Mouse (Mus musculus): ENCODE data around the gene Cox15. TPM values are rescaled to one million over a fixed set of nuclear protein-coding genes. Genes with fewer than 3 reads are reported as not detected.
A peak's percentile ranks its signal among the peaks of the same experiment; 100 is the strongest.

The Cox15 gene
- polyA plus RNA-seq, 1 experiment from 2014 or later, result 11.4 TPM

DNA sequence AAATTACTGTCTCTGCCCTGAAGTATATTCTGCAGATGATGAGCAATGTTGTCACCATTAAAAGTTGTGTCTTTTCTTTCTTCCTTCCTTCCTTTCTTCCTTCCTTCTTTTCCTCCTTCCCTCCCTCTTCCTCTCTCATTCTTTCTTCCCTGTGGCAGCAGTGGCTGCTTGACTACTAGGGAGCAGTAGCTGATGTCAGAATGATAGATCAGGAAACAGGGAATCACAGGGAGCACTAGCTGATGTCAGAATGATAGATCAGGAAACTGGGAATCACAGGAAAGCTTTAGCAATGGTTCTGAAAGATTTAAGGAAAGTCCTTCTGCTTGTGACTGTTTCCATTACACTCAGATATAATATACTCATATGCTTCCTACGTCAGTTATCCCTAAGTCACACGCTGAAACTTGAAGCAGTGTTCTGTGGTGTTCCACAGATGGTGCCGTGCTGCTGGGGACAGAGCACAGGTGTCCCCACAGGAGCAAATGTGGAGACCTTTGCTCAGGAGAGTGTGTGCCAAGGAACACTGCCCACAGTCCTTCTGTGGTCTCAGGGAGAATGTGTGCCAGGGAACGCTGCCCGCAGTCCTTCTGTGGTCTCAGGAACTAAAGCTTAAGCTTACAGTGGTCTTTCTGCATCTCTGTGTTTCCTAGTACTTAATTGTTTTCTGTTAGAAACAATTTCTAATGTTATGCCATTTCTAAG lies 55.0 kb downstream of the Cox15 start:
- 90% methylated on average over 5 of the region's 5 CpGs for WGBS
- no peak overlapping the region for H3K27ac ChIP-seq
- 0 out of 2 replicates have a peak, but pooled peaks cover 3% of the 10 kb centered on the region for H3K9me3 ChIP-seq
- no peak overlapping the region for H3K9ac ChIP-seq
- no peak overlapping the region for H3K4me2 ChIP-seq (replicated peaks)
- H3K27me3 ChIP-seq, result no peaks in the 10 kb centered on the region
- 0 out of 2 replicates have a peak, but pooled peaks cover 3% of the 10 kb centered on the region for H3K4me1 ChIP-seq
- H3K4me3 ChIP-seq, result no peak overlapping the region
- ATAC-seq (ENCODE audit: low FRiP score, low read depth), result no peak
- peaks cover 40% of the 10 kb centered on the region for H3K36me3 ChIP-seq

DNA sequence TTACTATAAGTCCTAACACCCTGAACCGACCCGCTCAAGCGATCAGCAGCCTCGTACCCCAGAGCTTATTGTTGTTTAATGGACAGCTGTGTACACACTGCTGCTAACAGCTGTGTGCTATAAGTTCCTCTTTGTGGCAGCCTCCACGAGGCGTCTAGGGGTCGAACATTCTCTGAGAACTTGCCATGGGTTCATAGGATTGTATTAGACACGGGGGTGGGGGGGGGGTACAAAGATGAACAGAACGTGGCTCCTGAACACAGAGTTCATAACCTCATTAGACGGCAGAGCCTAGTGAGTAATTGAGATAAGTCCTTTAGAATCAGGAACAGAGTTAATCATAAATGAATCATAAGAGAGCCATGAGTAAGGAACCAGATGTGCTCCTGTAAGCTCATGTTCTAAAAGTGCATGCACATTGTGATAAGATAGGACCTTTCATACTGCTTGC lies 57.3 kb downstream of the Cox15 start:
- H3K4me1 ChIP-seq, result 0 out of 2 replicates have a peak, but pooled peaks cover 10% of the 10 kb centered on the region
- 68% methylated on average over 10 of the region's 10 CpGs for WGBS
- H3K9me3 ChIP-seq, result no peaks in the 10 kb centered on the region
- no peak overlapping the region for H3K4me3 ChIP-seq
- no peak overlapping the region for H3K27ac ChIP-seq
- no peak overlapping the region for H3K4me2 ChIP-seq (replicated peaks)
- H3K9ac ChIP-seq, result no peak overlapping the region
- ATAC-seq (ENCODE audit: low FRiP score, low read depth), result no peak; the same call in 1 of the 2 replicates
- H3K27me3 ChIP-seq, result no peaks in the 10 kb centered on the region
- peaks cover 31% of the 10 kb centered on the region for H3K36me3 ChIP-seq

DNA sequence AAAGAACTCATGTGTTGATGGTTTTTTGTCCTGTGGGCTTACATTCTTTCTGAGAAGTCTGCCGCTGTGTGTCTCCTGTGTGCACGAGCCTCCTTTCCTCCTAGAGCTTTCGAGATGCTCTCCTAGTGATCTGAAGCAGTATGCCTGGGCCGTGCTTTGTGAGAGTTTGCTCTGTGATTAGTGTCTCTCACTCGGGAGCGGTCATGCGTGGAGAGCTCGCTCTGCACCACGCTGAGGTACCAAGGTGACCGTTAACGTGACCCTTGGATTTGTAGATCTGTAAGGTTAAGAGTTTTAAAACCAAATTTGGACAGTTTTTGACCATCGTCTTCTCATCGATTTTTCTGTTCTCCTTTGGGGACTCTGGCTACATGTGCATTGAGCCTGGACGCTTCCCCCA lies 60.0 kb downstream of the Cox15 start:
- Histone ChIP-seq H3K4me1 (peaks cover 18% of the 10 kb centered on the region; the same call in 1 of the 2 replicates), H3K9ac (no peak overlapping the region), H3K27ac (no peak overlapping the region), H3K9me3 (no peaks in the 10 kb centered on the region), H3K27me3 (no peaks in the 10 kb centered on the region), H3K36me3 (peaks cover 12% of the 10 kb centered on the region), H3K4me3 (no peak overlapping the region), H3K4me2 (replicated peaks) (no peak overlapping the region)
- 92% methylated on average over 14 of the region's 14 CpGs for WGBS
- no peak for ATAC-seq (ENCODE audit: low FRiP score, low read depth)

DNA sequence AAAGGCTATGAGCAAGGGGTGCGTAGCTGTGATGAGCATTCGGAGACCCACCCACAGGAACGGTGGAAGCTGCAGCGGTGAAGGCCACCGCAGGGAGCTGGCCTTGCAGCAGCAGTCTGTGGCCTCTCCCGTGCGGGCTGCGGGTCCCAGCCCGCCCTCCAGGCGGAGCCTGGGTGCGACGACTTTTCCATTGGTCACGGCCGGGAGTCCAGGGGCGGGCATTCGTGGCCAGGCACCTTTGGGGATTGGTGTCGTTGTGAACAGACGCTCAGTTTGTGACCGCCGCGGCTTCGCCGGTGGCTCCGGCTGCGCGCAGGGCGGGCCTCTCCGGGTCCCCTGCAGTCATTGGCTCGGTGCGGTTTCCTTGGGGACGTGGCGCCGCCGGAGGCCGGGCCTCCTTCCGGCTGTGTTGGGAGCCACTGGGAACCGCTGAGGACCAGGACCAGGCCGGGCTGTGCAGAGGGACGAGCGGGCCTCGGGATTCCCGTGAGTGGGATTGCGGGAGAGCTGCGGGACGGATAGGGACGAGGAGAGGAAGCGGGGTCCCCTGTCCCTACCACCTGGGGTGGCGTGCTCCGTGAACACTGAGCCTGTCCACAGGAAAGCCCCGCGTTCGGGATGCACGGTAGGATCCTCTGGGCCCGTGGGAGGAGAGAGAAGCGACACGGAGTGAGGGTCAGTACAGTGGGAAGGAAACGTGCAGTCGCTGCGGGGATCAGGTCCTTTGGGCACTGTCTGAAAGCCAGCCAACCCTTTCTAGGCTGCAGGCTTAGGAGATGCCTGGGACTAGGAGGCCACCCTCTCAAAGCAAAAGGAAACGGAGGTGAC lies 63.2 kb downstream of the Cox15 start, which contains the start of gene Entpd7:
Entpd7 (plus strand) TSS at position 254 of the 828 bp plus-strand sequence.
- H3K36me3 ChIP-seq, result peaks cover 6% of the 10 kb centered on the region
- H3K9me3 ChIP-seq, result no peaks in the 10 kb centered on the region
- peak; percentile 98 for ATAC-seq (ENCODE audit: low FRiP score, low read depth)
- H3K27ac ChIP-seq, result peak within 1 kb of the TSS; percentile 55; the same call in 1 of the 2 replicates
- H3K4me3 ChIP-seq, result peak within 1 kb of the TSS; percentile 88
- no peaks in the 10 kb centered on the region for H3K27me3 ChIP-seq
- WGBS, result under 1% methylated on average over 60 of the region's 60 CpGs
- peak within 1 kb of the TSS; percentile 86 for H3K9ac ChIP-seq
- H3K4me1 ChIP-seq, result peaks cover 18% of the 10 kb centered on the region; the same call in 1 of the 2 replicates
- peak within 1 kb of the TSS; percentile 88 for H3K4me2 ChIP-seq (replicated peaks)

Other genes with a start within 250 kb of the Cox15 start
- 31.8 and 31.9 TPM in 2 replicates for gene Got1, start 228.4 kb downstream of the Cox15 start, polyA plus RNA-seq (2015; fragmentation: Nextera tagmentation; extraction: Ambion mirVana)
- not detected in 2 replicates for gene Nkx2-3, start 140.7 kb downstream of the Cox15 start, polyA plus RNA-seq (2015; fragmentation: Nextera tagmentation; extraction: Ambion mirVana)
- gene Slc25a28, start 78.1 kb downstream of the Cox15 start, polyA plus RNA-seq (2015; fragmentation: Nextera tagmentation; extraction: Ambion mirVana), result 12.2 and 14.2 TPM in 2 replicates
- gene Entpd7, start 63.3 kb downstream of the Cox15 start, polyA plus RNA-seq (2015; fragmentation: Nextera tagmentation; extraction: Ambion mirVana), result 11.2 and 12.4 TPM in 2 replicates
- 13.0 and 14.6 TPM in 2 replicates for gene Cutc, start within 50 bp of the Cox15 start, polyA plus RNA-seq (2015; fragmentation: Nextera tagmentation; extraction: Ambion mirVana)
- gene Abcc2, start 29.2 kb upstream of the Cox15 start, polyA plus RNA-seq (2015; fragmentation: Nextera tagmentation; extraction: Ambion mirVana), result 0.09 and 0.11 TPM in 2 replicates
- gene Dnmbp, start 187.2 kb upstream of the Cox15 start, polyA plus RNA-seq (2015; fragmentation: Nextera tagmentation; extraction: Ambion mirVana), result 26.7 and 27.3 TPM in 2 replicates
- 0.15 and 0.46 TPM in 2 replicates for gene Cpn1, start 233.6 kb upstream of the Cox15 start, polyA plus RNA-seq (2015; fragmentation: Nextera tagmentation; extraction: Ambion mirVana)

Data from limb, embryonic 13.5 days (tissue).